Mouse (Mus musculus): ENCODE measurements around the gene Grm1. TPM values are rescaled to one million over a fixed set of nuclear protein-coding genes. Genes with fewer than 3 reads are reported as not detected.
A peak's percentile ranks its signal among the peaks of the same experiment; 100 is the strongest.
"Not testable (repeated sequence)": the region's sequence is repeated elsewhere in the genome, so short reads cannot be mapped to it uniquely, and the experiment has no call there.

The Grm1 gene
- polyA plus RNA-seq, 1 experiment from 2014 or later = 10.3 TPM

GRCm38 (mm10) chr10:11061318-11062071 is 20.7 kb downstream of the Grm1 start:
- Histone ChIP-seq H3K9me3 (ENCODE audit: control insufficient read depth, low read length) (no peaks in the 10 kb centered on the region), H3K4me1 (replicated peaks; ENCODE audit: control insufficient read depth, insufficient read depth, low read length) (peaks cover 8% of the 10 kb centered on the region), H3K9ac (replicated peaks; ENCODE audit: low read depth, low read length) (no peak overlapping the region), H3K36me3 (ENCODE audit: control insufficient read depth, insufficient read depth) (no peaks in the 10 kb centered on the region), H3K4me3 (replicated peaks; ENCODE audit: low read length) (no peak overlapping the region), H3K27me3 (replicated peaks; ENCODE audit: control insufficient read depth, insufficient read depth, low read length) (no peaks in the 10 kb centered on the region), H3K27ac (ENCODE audit: low read length) (no peak overlapping the region), H3K4me2 (ENCODE audit: low read length) (no peak overlapping the region)
- 46% methylated on average over 10 of the region's 10 CpGs for WGBS
- ATAC-seq = peak; percentile 95

GRCm38 (mm10) chr10:11049361-11049760 is 32.8 kb downstream of the Grm1 start:
- H3K27ac ChIP-seq (ENCODE audit: low read length) = no peak overlapping the region
- ATAC-seq = no peak; the same call in 1 of the 2 replicates
- no peak overlapping the region for H3K4me3 ChIP-seq (replicated peaks; ENCODE audit: low read length)
- H3K27me3 ChIP-seq (replicated peaks; ENCODE audit: control insufficient read depth, insufficient read depth, low read length) = no peaks in the 10 kb centered on the region
- 76% methylated on average over 7 of the region's 7 CpGs for WGBS
- H3K36me3 ChIP-seq (ENCODE audit: control insufficient read depth, insufficient read depth) = no peaks in the 10 kb centered on the region
- H3K4me1 ChIP-seq (replicated peaks; ENCODE audit: control insufficient read depth, insufficient read depth, low read length) = no peaks in the 10 kb centered on the region
- no peak overlapping the region for H3K4me2 ChIP-seq (ENCODE audit: low read length)
- H3K9me3 ChIP-seq (ENCODE audit: control insufficient read depth, low read length) = no peaks in the 10 kb centered on the region
- no peak overlapping the region for H3K9ac ChIP-seq (replicated peaks; ENCODE audit: low read depth, low read length)

GRCm38 (mm10) chr10:11045421-11045820 is 36.7 kb downstream of the Grm1 start:
- not testable (repeated sequence) for ATAC-seq; H3K4me2 ChIP-seq (ENCODE audit: low read length); H3K9ac ChIP-seq (replicated peaks; ENCODE audit: low read depth, low read length); H3K27ac ChIP-seq (ENCODE audit: low read length); H3K4me1 ChIP-seq (replicated peaks; ENCODE audit: control insufficient read depth, insufficient read depth, low read length); H3K9me3 ChIP-seq (ENCODE audit: control insufficient read depth, low read length); H3K27me3 ChIP-seq (replicated peaks; ENCODE audit: control insufficient read depth, insufficient read depth, low read length); H3K36me3 ChIP-seq (ENCODE audit: control insufficient read depth, insufficient read depth); H3K4me3 ChIP-seq (replicated peaks; ENCODE audit: low read length)
- WGBS = 64% methylated on average over 9 of the region's 13 CpGs

- WGBS = 55% methylated on average over 1 of the region's 1 CpGs
- Histone ChIP-seq H3K27ac (ENCODE audit: low read length) (no peak overlapping the region), H3K9me3 (ENCODE audit: control insufficient read depth, low read length) (no peaks in the 10 kb centered on the region)
Measured at GRCm38 (mm10) chr10:11044455-11045106, 37.6 kb downstream of the Grm1 start.

GRCm38 (mm10) chr10:11039323-11039722 is 42.8 kb downstream of the Grm1 start:
- no peak overlapping the region for H3K9ac ChIP-seq (replicated peaks; ENCODE audit: low read depth, low read length)
- H3K27me3 ChIP-seq (replicated peaks; ENCODE audit: control insufficient read depth, insufficient read depth, low read length) = no peaks in the 10 kb centered on the region
- H3K27ac ChIP-seq (ENCODE audit: low read length) = no peak overlapping the region
- H3K4me1 ChIP-seq (replicated peaks; ENCODE audit: control insufficient read depth, insufficient read depth, low read length) = no peaks in the 10 kb centered on the region
- no peak for ATAC-seq
- H3K36me3 ChIP-seq (ENCODE audit: control insufficient read depth, insufficient read depth) = no peaks in the 10 kb centered on the region
- H3K9me3 ChIP-seq (ENCODE audit: control insufficient read depth, low read length) = no peaks in the 10 kb centered on the region
- no peak overlapping the region for H3K4me2 ChIP-seq (ENCODE audit: low read length)
- no peak overlapping the region for H3K4me3 ChIP-seq (replicated peaks; ENCODE audit: low read length)

More at GRCm38 (mm10) chr10:11044455-11045106, 37.6 kb downstream of the Grm1 start:
- peak; percentile 96 for ATAC-seq
- Histone ChIP-seq H3K9ac (replicated peaks; ENCODE audit: low read depth, low read length) (no peak overlapping the region), H3K4me2 (ENCODE audit: low read length) (no peak overlapping the region), H3K4me1 (replicated peaks; ENCODE audit: control insufficient read depth, insufficient read depth, low read length) (no peaks in the 10 kb centered on the region), H3K27me3 (replicated peaks; ENCODE audit: control insufficient read depth, insufficient read depth, low read length) (no peaks in the 10 kb centered on the region), H3K4me3 (replicated peaks; ENCODE audit: low read length) (no peak overlapping the region), H3K36me3 (ENCODE audit: control insufficient read depth, insufficient read depth) (no peaks in the 10 kb centered on the region)

GRCm38 (mm10) chr10:11032221-11032620 is 49.9 kb downstream of the Grm1 start:
- WGBS = 89% methylated on average over 2 of the region's 2 CpGs
- Histone ChIP-seq H3K36me3 (ENCODE audit: control insufficient read depth, insufficient read depth) (no peaks in the 10 kb centered on the region), H3K4me3 (replicated peaks; ENCODE audit: low read length) (no peak overlapping the region), H3K4me2 (ENCODE audit: low read length) (no peak overlapping the region), H3K9ac (replicated peaks; ENCODE audit: low read depth, low read length) (no peak overlapping the region), H3K9me3 (ENCODE audit: control insufficient read depth, low read length) (no peaks in the 10 kb centered on the region), H3K4me1 (replicated peaks; ENCODE audit: control insufficient read depth, insufficient read depth, low read length) (no peaks in the 10 kb centered on the region), H3K27ac (ENCODE audit: low read length) (no peak overlapping the region), H3K27me3 (replicated peaks; ENCODE audit: control insufficient read depth, insufficient read depth, low read length) (no peaks in the 10 kb centered on the region)
- ATAC-seq = no peak

- H3K4me3 ChIP-seq (replicated peaks; ENCODE audit: low read length) = no peak overlapping the region
- H3K9ac ChIP-seq (replicated peaks; ENCODE audit: low read depth, low read length) = no peak overlapping the region
- no peak for ATAC-seq
- H3K4me1 ChIP-seq (replicated peaks; ENCODE audit: control insufficient read depth, insufficient read depth, low read length) = 0 out of 2 replicates have a peak, but pooled peaks cover 2% of the 10 kb centered on the region
- peak overlapping the region; percentile 6; the same call in 1 of the 2 replicates for H3K27ac ChIP-seq (ENCODE audit: low read length)
- H3K4me2 ChIP-seq (ENCODE audit: low read length) = no peak overlapping the region
- H3K9me3 ChIP-seq (ENCODE audit: control insufficient read depth, low read length) = no peaks in the 10 kb centered on the region
- H3K27me3 ChIP-seq (replicated peaks; ENCODE audit: control insufficient read depth, insufficient read depth, low read length) = no peaks in the 10 kb centered on the region
- 25% methylated on average over 6 of the region's 6 CpGs for WGBS
- no peaks in the 10 kb centered on the region for H3K36me3 ChIP-seq (ENCODE audit: control insufficient read depth, insufficient read depth)
Measured at GRCm38 (mm10) chr10:11025764-11026518, 56.2 kb downstream of the Grm1 start.

GRCm38 (mm10) chr10:11018970-11019531 is 63.1 kb downstream of the Grm1 start:
- WGBS = 75% methylated on average over 2 of the region's 2 CpGs
- H3K36me3 ChIP-seq (ENCODE audit: control insufficient read depth, insufficient read depth) = no peaks in the 10 kb centered on the region
- H3K4me1 ChIP-seq (replicated peaks; ENCODE audit: control insufficient read depth, insufficient read depth, low read length) = no peaks in the 10 kb centered on the region
- no peaks in the 10 kb centered on the region for H3K9me3 ChIP-seq (ENCODE audit: control insufficient read depth, low read length)
- H3K4me3 ChIP-seq (replicated peaks; ENCODE audit: low read length) = no peak overlapping the region
- H3K27me3 ChIP-seq (replicated peaks; ENCODE audit: control insufficient read depth, insufficient read depth, low read length) = no peaks in the 10 kb centered on the region
- H3K9ac ChIP-seq (replicated peaks; ENCODE audit: low read depth, low read length) = no peak overlapping the region
- no peak overlapping the region for H3K4me2 ChIP-seq (ENCODE audit: low read length)
- ATAC-seq = no peak
- H3K27ac ChIP-seq (ENCODE audit: low read length) = no peak overlapping the region

GRCm38 (mm10) chr10:11013653-11014052 is 68.5 kb downstream of the Grm1 start:
- WGBS = 72% methylated on average over 3 of the region's 3 CpGs

More at GRCm38 (mm10) chr10:11013653-11014052, 68.5 kb downstream of the Grm1 start:
- Histone ChIP-seq H3K36me3 (ENCODE audit: control insufficient read depth, insufficient read depth) (no peaks in the 10 kb centered on the region), H3K9me3 (ENCODE audit: control insufficient read depth, low read length) (no peaks in the 10 kb centered on the region), H3K27me3 (replicated peaks; ENCODE audit: control insufficient read depth, insufficient read depth, low read length) (no peaks in the 10 kb centered on the region), H3K27ac (ENCODE audit: low read length) (no peak overlapping the region), H3K4me1 (replicated peaks; ENCODE audit: control insufficient read depth, insufficient read depth, low read length) (no peaks in the 10 kb centered on the region), H3K4me3 (replicated peaks; ENCODE audit: low read length) (no peak overlapping the region), H3K4me2 (ENCODE audit: low read length) (no peak overlapping the region), H3K9ac (replicated peaks; ENCODE audit: low read depth, low read length) (no peak overlapping the region)
- ATAC-seq = no peak

Data from forebrain, embryonic 16.5 days (tissue).